Mouse (Mus musculus) heart, adult 2 months (tissue): ENCODE data around the gene Fyttd1. TPM values are rescaled to one million over a fixed set of nuclear protein-coding genes. Genes with fewer than 3 reads are reported as not detected.

Source experiments
- DNase-seq, 2 experiments: peaks; one replicate each; pipeline ENCODE4 v3.0.0; 2021
- H3K27ac ChIP-seq: fragments of 200-600 bp; 2 replicates; pipeline ENCODE4 v1.8.1; 2022
- H3K27me3 ChIP-seq: fragments of 200-500 bp; 2 replicates; pipeline ENCODE4 v1.6.1; 2012; ENCODE audit warnings: mild to moderate bottlenecking, low read length, inconsistent platforms, mixed read lengths; ENCODE audit not compliant: control insufficient read depth, insufficient read depth
- H3K36me3 ChIP-seq: fragments of 200-500 bp; 2 replicates; pipeline ENCODE4 v1.6.1; 2012; ENCODE audit warnings: low read length, inconsistent platforms; ENCODE audit not compliant: control insufficient read depth, insufficient read depth
- H3K4me1 ChIP-seq: fragments of 200-500 bp; 2 replicates; pipeline ENCODE4 v1.6.1; 2011; ENCODE audit warnings: low read length; ENCODE audit not compliant: control insufficient read depth, insufficient read depth
- H3K4me3 ChIP-seq: fragments of 200-600 bp; 2 replicates; pipeline ENCODE4 v1.8.1; 2022
- H3K79me2 ChIP-seq: fragments of 200-500 bp; replicated peaks from 2 replicates; pipeline ENCODE4 v1.6.1; 2012; ENCODE audit warnings: mild to moderate bottlenecking, inconsistent platforms, low read length, moderate library complexity, mixed read lengths; ENCODE audit not compliant: control insufficient read depth, insufficient read depth
- H3K9ac ChIP-seq: fragments of 200-500 bp; 2 replicates; pipeline ENCODE4 v1.6.1; 2012; ENCODE audit warnings: low read depth, mild to moderate bottlenecking, control low read depth, inconsistent platforms, low read length, mixed read lengths
- CTCF ChIP-seq: fragments of 200-600 bp; IDR thresholded peaks from 2 replicates; pipeline ENCODE4 v1.8.1; 2022; ENCODE audit warnings: antibody characterized with exemption, mild to moderate bottlenecking, moderate library complexity
- EP300 ChIP-seq: fragments of 200-500 bp; IDR thresholded peaks from 2 replicates; pipeline ENCODE4 v1.6.1; 2011; ENCODE audit warnings: low read depth, low read length, control low read depth; ENCODE audit not compliant: insufficient read depth
- POLR2A ChIP-seq: fragments of 200-500 bp; IDR thresholded peaks from 2 replicates; pipeline ENCODE4 v1.6.1; 2011; ENCODE audit warnings: mild to moderate bottlenecking, low read depth, low read length, control low read depth; ENCODE audit not compliant: insufficient read depth
- WGBS: fragments of 180-500 bp; shearing (Covaris S2); methylation state at CpG from one replicate; pipeline ENCODE4 v1.1.7; 2018; 5-methylcytosine and 5-hydroxymethylcytosine counted together
- intact Hi-C: fragments of 180-260 bp; cut with DNase I; formaldehyde crosslinking; loops from one replicate; pipeline ENCODE4 v1.15.1; 2025
- long read RNA-seq: library from polyadenylated mRNA; stranded (forward); transcript quantifications from one replicate; pipeline ENCODE4 v2.0.0, GENCODE M21; 2021
- polyA plus RNA-seq: library from polyadenylated mRNA; depleted of rRNA; stranded (reverse); fragments of >200 nt; gene quantifications from 2 replicates; pipeline ENCODE4 v1.2.3, GENCODE M21; 2012; rRNA removed
- total RNA-seq, 2 experiments: library from RNA; stranded (reverse); gene quantifications; 2 replicates each; pipeline ENCODE4 v1.2.3; 2021

The Fyttd1 gene
- 100 to 1,000 TPM; 101 to 108 TPM for total RNA-seq
- 13.4 and 22.5 TPM in 2 replicates for polyA plus RNA-seq
- long read RNA-seq, full-length matches to known transcripts: 75 of 101 reads
- long read RNA-seq, partial matches to known transcripts: 1 of 101 reads
- long read RNA-seq, other reads (novel, unspliced or antisense): 25 of 101 reads

DNA sequence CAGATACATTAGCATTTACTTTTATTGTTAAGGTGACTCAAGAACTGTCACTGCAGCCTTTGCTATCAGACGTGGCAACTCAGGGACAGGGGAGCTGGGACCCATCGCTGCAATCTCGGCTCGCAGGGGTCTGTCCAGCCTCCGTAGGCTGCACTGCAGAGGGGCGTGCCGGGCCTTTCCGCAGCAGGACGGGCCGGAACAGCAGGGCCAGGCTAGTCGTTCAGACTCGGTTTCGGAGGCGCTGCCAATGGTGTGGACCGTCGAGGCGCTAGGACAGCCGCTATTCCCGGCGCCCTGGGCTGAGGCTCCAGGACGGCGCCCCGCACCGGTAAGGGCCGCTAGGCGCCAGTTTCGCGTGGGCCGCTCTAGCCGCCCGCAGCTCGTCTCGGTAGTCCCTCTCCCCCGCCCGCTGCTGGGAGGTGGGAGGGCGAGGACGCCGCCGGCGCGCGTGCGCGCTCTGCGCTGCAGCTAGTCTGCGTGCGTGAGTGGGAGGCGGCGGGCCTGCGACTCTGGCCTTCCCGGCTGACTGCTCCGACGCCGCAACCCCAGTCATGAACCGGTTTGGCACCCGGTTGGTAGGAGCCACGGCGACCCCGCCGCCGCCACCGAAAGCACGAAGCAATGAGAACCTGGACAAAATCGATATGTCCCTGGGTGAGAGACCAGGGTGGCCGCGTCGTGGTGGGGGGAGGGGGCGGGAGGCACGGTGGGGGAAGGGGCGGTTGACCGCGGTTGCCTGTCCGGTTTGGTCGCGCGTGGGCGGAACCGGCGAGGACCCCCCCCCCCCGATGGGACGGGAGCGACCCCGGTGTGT is at the start of gene Fyttd1, which contains the start of gene Rubcn:
Gene Fyttd1 (plus strand): TSS at position 158 of the 814 bp plus-strand sequence.
Gene Rubcn (minus strand): TSS at position 424 of the 814 bp plus-strand sequence.
- Histone ChIP-seq H3K36me3 (peaks cover 8% of the 10 kb centered on the region), H3K4me1 (peaks cover 3% of the 10 kb centered on the region), H3K9ac (peak within 1 kb of the TSS; percentile 96), H3K79me2 (peaks cover 5% of the 10 kb centered on the region), H3K4me3 (peak within 1 kb of the TSS; percentile 80), H3K27me3 (no peaks in the 10 kb centered on the region), H3K27ac (peak within 1 kb of the TSS; percentile 96)
- intact Hi-C loops: loop anchor here (1.0 to 5.0 kb wide), 4 partner anchors 9 to 180 kb away; partner anchors contain the start of gene Lrch3
- DNase-seq: peak; percentile 97 to 98
- 0 out of 2 replicates have a peak, but pooled peaks have one; percentile 25 for TF ChIP-seq EP300
- peak; percentile 77 for TF ChIP-seq CTCF
- TF ChIP-seq POLR2A: peak; percentile 83
- under 1% methylated on average over 78 of the region's 83 CpGs for WGBS

DNA sequence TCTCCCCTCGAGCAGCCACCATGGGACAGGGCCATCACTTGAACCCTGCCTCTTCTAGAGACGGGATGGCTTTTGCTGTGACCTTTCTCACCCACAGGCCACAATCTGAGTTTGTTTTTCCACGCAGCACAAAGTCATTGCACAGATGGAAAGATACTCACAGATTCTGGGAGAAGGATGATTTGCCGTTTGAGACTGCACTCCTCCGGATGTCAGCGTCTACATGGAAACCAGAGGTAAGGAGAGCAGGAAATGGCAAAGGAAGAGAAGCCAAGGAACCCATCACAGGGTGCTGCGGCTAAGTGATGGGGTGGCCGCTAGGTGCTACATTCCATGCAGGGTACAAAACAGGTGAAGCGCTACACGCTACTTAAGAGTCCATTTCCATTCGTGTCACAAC is 48.2 kb upstream of the Fyttd1 start:
- 77% methylated on average over 11 of the region's 11 CpGs for WGBS
- DNase-seq: no peak
- no peaks in the 10 kb centered on the region for H3K27me3 ChIP-seq
- no peak overlapping the region for H3K4me3 ChIP-seq
- TF ChIP-seq POLR2A (no peak), EP300 (no peak), CTCF (no peak)
- intact Hi-C loops: no loop called here
- no peak overlapping the region for H3K27ac ChIP-seq
- H3K79me2 ChIP-seq: no peaks in the 10 kb centered on the region
- H3K9ac ChIP-seq: no peak overlapping the region
- no peaks in the 10 kb centered on the region for H3K4me1 ChIP-seq
- H3K36me3 ChIP-seq: no peaks in the 10 kb centered on the region

DNA sequence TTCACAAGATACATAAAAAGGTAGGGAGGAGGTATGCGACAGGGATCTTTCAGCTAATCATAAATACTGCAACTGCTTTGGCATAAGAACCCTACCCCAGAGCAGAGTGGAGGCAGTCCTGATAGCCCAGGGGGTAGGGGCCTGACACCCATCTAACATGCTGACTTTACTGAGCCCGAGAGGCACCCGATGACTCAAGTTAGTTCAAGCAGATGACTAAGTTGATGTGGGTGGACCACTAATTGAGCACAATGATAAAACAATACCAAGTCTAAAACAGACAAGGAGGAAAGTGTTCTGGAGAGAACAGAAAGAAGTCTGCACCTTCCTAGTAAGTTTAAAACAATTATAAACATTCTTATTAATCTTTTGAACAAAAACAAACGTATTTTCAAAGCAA is 45.8 kb upstream of the Fyttd1 start:
- 85% methylated on average over 4 of the region's 4 CpGs for WGBS
- TF ChIP-seq POLR2A: no peak
- Histone ChIP-seq H3K9ac (no peak overlapping the region), H3K27me3 (no peaks in the 10 kb centered on the region), H3K36me3 (no peaks in the 10 kb centered on the region), H3K4me3 (no peak overlapping the region), H3K27ac (no peak overlapping the region), H3K79me2 (no peaks in the 10 kb centered on the region), H3K4me1 (no peaks in the 10 kb centered on the region)
- intact Hi-C loops: no loop called here
- DNase-seq: no peak

DNA sequence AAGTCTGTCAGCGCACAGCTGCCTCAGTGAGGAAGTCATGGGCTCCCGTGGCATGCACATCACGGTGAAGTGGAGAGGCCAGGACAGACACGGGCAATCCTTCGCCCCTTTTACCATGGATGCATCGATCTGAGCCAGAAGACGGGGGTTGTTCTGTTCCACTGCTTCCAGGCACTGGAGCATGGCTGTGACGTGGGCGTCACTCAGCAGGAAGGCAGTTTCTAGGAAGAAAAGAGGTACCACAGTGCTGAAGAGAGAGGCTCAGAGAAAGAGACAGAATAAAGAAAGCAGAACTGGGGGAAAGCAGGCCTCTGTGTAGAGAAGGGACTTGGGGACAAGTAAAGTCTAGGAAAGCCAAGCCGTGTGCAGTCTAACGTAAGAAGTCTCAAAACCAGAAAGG is 30.2 kb upstream of the Fyttd1 start:
- no peak overlapping the region for H3K4me3 ChIP-seq
- WGBS: 92% methylated on average over 11 of the region's 11 CpGs
- TF ChIP-seq CTCF: no peak
- H3K27ac ChIP-seq: no peak overlapping the region
- no peak for DNase-seq
- H3K27me3 ChIP-seq: no peaks in the 10 kb centered on the region
- intact Hi-C loops: no loop called here
- H3K36me3 ChIP-seq: no peaks in the 10 kb centered on the region
- no peaks in the 10 kb centered on the region for H3K4me1 ChIP-seq
- H3K79me2 ChIP-seq: no peaks in the 10 kb centered on the region; the same call in 1 of the 2 replicates
- H3K9ac ChIP-seq: no peak overlapping the region

DNA sequence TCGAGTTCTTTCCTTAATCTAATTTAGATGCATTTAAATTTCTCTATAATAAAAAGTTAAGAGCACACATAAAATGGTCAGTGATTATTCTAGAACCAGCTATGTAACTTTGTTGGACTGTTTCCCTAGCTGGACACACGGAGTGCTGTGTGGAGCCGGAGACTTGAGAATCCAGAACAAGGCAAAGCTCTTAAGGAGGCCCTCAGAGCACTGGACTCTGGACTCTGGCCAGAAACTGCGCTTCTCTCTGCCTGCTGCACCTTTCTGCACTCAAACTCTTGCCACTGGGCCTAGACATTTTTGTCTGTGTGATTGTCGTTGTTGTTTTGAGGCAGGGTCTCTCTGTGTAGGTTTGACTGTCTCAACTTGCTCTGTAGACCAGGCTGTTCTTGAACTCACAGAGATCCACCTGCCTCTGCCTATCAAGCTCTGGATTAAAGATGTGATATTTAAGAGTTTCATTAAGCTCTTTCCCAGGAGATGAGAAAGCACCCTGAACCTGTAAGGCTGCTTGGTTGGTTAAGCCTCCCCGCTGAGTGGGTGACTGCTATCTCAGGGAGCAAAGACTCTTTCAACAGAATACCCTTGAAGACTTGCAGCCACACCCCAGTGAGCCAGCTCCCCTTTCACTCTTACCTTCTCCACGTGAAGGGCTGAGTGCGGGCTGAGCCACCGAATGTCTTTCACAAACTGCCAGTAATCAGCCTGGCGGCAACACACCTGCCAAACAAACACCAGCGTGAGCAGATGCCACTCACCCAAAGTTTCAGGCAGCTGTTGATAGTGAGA is 28.1 kb upstream of the Fyttd1 start:
- WGBS: 82% methylated on average over 11 of the region's 11 CpGs

More for the DNA sequence above, 28.1 kb upstream of the Fyttd1 start:
- no peaks in the 10 kb centered on the region; the same call in 1 of the 2 replicates for H3K79me2 ChIP-seq
- peaks cover 6% of the 10 kb centered on the region for H3K4me1 ChIP-seq
- no peak overlapping the region for H3K4me3 ChIP-seq
- TF ChIP-seq EP300: no peak
- no peak for TF ChIP-seq CTCF
- TF ChIP-seq POLR2A: no peak
- intact Hi-C loops: no loop called here
- H3K36me3 ChIP-seq: peaks cover 4% of the 10 kb centered on the region
- no peak overlapping the region for H3K27ac ChIP-seq
- no peak for DNase-seq
- H3K27me3 ChIP-seq: no peaks in the 10 kb centered on the region
- H3K9ac ChIP-seq: no peak overlapping the region
